Mouse (Mus musculus) heart, adult 2 months (tissue): ENCODE data around the gene Pdzd7.

Experiments
- CTCF ChIP-seq: fragments of 200-600 bp; IDR thresholded peaks from 2 replicates; pipeline ENCODE4 v1.8.1; 2022; ENCODE audit warnings: antibody characterized with exemption, mild to moderate bottlenecking, moderate library complexity
- EP300 ChIP-seq: fragments of 200-500 bp; IDR thresholded peaks from 2 replicates; pipeline ENCODE4 v1.6.1; 2011; ENCODE audit warnings: low read depth, low read length, control low read depth; ENCODE audit not compliant: insufficient read depth
- POLR2A ChIP-seq: fragments of 200-500 bp; IDR thresholded peaks from 2 replicates; pipeline ENCODE4 v1.6.1; 2011; ENCODE audit warnings: mild to moderate bottlenecking, low read depth, low read length, control low read depth; ENCODE audit not compliant: insufficient read depth

DNA sequence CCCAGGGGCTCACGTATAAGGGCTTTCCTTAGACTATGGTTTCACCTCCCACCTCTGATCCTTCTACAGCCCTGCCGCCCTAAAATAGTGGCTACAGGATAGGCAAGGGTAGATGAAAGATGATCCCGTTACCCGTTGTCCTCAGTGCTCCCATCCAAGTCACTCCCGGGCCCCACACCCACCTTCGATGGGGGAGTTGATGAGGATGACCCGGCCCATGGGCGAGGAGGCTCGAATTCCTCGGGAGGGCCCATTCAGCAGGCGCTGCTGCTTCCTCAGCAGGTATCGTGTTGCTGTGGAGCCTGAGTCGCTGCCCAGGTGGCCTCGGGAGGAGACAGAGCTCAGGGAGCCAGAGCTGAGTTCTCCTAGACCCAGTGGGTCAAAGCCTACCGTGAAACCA lies 281 bp downstream of the Pdzd7 start:
- no peak for TF ChIP-seq POLR2A
- TF ChIP-seq CTCF, result no peak
- TF ChIP-seq EP300, result no peak
